Mouse (Mus musculus) c-Kit-negative CD71-positive TER-119-positive erythroid progenitor cells, embryonic 14.5 days (primary cell): ENCODE data around the gene Sfxn5.

Experiments used
- DNase-seq: peaks from one replicate; pipeline ENCODE4 v3.0.0-alpha.2; 2013; ENCODE audit warnings: low read depth, low spot score

The Sfxn5 gene

DNA sequence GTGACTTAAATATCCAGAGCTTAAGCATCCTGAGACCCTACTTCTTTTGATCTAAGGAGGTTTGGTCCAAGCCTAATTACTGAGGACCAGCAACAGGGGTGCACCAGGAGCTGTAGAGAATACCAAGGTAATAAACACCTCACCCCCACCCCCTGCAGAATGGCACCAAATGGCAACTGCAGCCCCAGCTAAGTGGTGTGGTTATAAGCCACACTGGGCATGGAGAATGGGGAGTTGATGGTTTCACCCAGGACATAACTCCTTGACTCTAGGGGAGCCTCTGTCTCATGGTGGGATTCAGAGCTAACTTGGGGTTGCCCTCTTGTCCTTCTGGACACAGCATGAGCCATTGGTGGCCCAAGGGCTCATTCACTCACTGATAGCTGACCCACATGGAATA is 1.0 kb upstream of the Sfxn5 start:
- DNase-seq = no peak

DNA sequence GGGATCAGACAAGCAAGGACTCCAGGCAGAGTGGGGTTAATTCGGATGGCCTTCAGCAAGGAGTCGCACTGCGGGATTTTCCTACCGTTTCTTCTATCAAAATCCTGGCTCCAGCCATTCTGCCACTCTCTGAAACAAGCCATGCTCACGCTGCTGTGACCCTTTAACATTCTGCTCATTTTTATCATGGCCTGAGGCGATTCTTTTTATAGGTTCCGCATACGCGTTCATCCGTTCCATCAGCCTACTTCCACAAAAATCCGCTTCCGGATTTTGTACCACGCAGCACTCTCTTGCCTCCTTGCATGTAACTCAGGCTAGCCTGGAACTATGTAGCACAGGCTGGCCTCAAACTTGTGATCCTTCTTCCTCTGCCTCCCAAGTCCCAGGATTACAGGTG is 510 bp upstream of the Sfxn5 start:
- no peak for DNase-seq

DNA sequence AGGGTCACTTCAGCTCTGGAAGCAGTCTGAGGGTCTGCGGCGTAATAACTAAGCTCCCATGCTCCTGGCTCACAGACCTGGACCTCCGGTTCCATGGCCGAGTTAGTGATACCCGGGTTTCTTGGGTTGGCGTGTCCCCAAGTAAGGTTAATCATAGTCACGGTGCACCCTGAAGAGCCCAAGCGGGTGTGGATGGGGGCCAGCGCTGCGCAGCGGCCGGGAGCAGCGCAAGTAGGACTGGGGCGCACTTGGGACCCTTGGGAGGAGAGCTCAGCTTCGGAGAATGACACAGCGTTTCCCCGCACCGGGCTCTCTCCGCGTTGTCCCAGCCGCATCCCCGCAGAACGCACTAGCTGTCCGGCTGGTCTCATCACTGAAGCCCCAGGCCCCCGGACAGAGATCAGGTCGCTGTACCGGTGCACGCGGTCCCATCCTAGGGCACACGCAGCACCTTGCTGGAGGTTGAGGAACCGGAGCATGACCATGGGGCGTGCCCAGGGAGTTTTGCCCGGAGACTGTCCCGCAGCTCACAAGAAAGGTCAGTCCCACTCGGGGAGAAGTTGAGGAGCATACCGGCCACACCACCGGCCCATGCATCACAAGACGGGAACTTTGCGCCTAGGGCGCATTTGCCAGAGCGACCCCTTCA is 747 bp downstream of the Sfxn5 start:
- no peak for DNase-seq

DNA sequence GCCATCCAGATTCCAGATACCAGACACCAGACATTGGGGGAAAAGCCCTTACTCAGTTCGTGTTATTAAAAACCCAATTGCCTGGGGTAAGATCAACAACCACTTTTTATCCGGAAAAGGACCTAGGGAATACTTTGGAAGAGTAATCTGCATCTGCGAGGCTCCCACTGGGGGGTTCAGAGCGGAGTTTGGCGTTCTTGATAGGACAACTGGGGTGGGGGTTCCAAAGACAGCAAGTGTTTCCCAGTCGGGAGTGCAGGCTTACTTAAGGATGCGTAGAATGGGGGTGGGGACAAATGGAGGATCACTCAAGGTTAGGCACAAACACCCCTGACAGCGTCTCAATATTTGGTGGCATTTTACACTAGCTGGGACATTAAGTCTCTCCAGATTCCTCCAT is 1.5 kb downstream of the Sfxn5 start:
- no peak for DNase-seq

DNA sequence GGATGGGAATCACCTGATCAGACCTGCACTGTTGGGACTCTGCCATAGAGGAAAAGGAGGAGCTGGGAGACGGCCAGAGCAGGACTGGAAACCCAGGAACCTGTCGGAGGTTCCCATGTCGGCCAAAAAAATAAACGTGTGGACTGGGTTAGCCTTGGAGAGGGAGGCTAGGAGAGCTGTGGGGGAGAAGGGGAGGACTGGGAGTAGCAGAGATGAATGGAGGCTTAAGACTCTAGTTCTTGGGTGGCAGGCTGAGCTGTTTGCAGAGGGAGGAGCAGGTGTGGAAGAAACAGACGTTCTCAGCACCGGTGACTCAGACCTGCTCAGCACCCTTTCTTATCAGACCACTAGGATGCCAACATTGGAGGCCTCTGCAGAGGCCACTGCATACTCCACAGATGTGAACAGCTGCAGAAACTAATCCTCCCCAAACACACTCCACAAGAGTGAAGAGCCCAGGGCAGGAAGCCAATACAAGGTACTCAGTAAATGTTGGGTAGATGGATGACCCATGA is 1.9 kb downstream of the Sfxn5 start:
- DNase-seq = no peak

DNA sequence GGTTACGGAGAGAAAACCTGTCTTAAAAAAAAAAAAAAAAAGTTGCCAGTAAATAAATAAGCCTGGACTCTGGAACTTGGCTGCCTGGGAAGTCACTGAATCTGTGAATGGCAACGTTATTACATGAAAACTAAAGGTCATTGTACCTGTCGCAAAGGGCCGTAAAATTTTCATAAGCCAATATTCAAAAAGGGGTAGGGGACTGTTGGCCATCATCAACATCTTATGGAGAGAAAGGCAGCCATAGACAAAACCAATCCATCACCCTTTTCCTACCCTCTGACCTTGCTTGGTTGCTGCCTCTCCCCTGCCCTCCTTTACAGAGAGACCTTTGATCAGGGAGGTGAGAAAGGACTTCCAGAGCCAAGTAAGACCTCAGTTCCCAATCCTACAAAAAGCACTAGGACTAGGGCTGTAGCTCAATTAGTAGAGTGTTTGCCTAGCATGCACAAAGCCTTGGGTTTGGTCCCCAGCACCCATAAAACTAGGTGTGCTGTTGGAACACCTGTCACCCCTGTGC is 3.5 kb downstream of the Sfxn5 start:
- no peak for DNase-seq

DNA sequence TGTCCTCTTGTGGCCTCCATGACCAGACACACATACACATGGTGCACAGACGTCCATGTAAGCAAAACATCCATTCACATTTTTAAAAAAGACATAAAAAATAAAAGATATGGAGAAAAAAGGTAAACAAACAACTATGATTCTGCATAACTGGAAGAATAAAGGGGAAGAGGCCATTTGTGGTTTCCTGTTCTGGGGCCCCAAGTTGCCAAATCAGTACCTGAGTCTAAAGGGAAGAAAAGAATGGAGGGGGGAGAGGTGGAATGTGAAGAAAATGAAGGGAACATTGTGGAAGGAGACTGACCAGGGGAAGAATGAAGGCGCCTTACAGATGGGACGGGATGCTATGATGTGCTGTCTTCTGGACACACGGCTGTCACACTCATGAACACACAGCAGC is 6.7 kb downstream of the Sfxn5 start:
- DNase-seq = no peak

DNA sequence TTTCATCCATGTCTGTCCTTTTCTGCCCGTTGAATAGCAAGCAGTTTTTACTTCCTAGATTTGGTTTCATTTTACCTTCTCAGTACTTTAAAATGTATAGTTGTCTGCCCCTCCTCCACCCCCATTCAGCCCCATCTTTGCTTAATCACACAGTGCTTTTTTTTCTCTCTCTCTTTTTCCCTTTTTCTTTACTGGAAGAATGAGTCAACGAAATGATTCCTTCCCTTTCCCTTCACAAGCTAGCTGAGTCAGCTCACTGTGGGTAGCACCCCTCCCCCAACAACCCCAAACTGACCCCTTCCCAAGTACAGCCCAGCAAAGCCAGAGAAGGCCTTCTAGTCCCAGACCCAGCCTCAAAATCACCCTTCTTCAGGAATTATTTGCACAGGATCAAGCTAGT is 8.1 kb downstream of the Sfxn5 start:
- DNase-seq = no peak

DNA sequence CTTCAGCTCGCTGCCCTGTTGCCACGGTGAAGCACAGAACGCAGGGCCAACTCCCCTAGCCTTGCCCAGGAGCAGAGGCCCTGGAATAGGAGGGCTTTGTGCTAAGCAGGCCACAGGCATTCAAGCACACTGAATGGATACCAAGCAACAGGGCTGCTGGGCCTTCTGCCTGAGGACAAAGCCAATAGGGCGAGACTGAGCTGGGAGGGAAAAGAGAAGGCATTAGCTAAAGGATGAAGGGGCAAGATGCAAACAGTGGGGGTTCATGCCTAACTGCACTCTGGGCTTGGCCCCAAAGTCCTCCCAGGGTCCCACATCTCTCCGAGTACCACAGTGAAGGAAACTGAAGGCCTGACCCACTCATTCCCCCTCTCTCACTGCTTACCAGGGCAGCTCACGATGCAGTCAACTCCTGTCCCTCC is 12.8 kb downstream of the Sfxn5 start:
- DNase-seq = no peak

DNA sequence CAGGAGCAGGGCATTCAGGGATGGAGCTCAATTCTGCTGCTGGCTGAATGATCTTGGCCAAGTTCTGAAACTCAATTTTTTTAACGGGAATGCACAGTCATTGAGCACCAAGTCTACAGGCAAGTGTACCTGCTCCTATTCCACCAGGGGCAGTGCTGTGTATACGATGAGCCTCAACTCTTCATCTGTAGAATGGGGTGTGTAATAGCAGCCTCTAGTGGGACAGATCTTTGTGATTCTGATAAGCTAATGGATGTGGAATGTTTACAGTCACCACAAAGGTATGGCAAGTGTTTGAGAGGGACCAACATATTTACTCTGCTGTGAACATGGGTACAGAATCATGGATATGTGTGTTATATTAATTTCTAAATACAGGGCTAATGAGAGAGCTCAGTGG is 17.0 kb downstream of the Sfxn5 start:
- no peak for DNase-seq

DNA sequence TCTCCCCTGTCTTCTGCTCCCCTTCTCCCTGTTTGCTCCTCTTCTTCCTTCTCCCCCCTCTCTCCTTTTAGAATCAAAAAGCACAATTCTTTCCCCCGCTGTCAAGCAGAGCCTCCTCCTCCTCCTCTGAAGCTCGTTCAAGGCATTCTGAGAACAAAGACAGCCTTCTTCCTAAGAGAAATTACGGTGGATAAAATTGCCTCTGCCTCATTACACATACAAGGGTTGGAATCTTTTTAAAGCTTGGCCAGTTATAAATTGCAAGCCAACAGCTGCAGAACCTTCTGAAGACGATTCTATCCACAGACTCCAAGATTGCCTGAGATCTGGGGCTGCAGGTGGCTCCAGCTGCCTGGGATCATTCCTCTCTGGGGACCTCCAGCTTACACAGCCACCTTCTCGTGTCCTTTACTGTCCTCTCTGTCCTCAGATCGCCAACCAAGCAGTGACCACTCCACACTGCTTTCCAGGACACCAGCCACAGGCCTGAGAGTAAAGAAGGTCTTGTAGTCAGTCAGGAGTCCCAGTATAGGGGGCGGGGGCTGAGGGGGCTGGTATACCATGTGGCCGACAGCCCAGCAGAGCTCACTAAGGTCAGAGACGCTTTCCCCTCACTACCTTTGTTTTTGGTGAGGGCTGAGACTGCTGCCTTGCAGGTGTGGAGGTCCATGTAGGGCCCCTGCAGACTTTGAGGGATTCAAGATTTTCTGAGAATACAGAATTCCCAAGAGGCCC is 19.0 kb downstream of the Sfxn5 start:
- no peak for DNase-seq

DNA sequence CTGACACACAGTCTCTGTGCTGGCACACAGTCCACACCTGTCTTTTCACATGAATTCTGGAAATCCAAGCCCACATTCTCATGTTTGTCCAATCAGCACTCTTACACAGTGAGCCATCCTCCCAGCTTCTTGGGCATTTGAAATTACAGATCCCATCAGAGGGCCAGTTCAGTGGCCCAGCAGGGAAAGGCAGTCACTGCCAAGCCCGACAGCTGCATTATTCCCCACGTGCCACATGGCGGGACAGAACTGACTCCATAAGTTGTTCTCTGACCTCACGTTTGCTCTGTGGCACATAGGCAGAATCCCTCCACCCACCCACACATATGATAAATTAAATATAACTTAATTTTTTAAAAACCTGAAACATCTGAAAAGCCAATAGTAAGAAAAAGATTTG is 25.3 kb downstream of the Sfxn5 start:
- no peak for DNase-seq

DNA sequence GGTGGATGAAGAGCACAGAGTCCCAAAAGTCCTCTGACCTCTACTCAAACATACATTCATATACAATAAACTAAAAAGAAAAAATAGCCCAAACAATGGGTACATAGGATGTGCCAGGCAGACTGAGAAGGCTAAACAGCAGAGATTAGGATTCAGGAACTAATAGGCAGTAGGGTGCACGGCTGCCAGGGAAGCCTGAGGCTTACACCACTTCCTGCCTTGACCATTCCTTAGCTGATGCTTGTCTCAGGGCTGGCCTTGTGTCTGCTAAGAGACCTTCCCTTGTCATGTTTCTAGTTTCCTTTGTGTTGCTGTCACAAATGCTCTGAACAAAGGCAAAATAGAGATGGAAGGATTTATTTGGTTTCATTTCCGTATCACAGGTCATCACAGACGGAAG is 26.8 kb downstream of the Sfxn5 start:
- DNase-seq = no peak

DNA sequence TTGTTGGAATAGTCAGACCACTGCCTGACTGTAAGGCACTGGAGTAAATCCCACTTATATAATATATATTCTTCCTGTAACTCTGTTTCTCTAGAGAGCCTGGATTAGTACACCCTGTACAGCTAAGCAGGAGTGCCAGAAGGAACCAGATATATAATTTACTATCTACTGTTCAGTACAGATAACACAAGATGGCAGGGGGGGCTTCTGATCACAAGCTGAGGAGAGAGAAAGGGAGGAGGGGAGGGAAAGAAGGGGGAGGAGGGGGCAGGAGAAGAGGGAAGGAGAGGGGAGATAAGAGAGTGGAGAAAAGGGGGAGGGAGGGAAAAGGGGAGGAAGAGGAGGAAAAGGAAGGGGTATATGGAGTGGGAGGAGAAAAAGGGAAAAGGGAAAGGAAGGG is 27.4 kb downstream of the Sfxn5 start:
- DNase-seq = no peak

DNA sequence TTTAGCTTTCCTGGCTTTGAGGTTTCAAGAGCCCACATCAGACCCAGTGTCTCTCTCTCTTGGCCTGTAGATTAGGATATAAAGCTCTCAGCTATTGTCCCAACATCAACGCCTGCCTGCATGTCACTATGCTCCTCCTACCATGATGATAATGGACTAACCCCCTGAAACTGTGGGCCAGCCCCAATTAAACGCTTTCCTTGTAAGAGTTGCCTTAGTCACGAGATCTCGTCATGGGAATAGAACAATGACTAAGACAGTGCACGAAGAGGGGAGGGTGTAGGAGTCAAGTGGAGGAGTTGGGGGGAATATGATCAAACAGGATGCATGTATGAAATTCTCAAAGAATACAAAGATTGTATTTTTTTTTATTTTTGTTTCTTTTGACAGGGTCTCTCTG is 28.3 kb downstream of the Sfxn5 start:
- no peak for DNase-seq

DNA sequence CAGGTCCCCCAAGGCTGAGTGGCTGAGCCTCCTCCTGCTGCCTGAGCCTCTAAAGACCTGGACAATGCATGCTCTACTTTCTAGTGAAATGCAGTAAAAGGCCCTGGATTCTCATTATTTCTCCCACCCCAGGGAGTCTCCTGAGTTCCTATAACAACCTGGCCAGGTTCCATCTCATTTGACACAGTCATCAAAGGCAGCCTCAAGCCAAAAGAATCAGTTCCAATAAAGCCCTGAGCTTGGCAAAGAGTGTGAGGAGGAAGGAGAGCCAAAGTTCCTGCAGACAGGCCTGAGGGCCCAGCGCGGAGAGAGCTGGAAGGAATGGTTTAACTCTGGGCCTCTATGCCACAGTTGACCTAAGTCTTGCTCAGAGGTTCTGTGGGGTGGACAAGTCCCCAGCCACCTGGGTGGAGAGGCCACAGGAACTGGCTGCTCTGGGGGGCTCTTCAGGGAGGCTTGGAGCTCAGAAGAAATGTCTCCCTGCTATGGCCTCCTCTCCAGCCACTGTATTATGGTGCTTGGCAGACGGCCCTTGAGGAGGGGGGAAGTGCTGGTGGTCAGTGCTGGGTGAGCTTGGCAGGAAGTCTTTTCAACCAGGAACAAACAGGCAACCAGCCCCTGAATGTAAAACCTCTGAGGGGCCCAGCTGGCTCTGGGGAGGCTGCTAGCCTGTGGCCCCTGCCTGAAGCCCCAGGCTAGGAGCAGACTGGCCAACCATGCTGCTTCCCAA is 30.7 kb downstream of the Sfxn5 start:
- DNase-seq = no peak

DNA sequence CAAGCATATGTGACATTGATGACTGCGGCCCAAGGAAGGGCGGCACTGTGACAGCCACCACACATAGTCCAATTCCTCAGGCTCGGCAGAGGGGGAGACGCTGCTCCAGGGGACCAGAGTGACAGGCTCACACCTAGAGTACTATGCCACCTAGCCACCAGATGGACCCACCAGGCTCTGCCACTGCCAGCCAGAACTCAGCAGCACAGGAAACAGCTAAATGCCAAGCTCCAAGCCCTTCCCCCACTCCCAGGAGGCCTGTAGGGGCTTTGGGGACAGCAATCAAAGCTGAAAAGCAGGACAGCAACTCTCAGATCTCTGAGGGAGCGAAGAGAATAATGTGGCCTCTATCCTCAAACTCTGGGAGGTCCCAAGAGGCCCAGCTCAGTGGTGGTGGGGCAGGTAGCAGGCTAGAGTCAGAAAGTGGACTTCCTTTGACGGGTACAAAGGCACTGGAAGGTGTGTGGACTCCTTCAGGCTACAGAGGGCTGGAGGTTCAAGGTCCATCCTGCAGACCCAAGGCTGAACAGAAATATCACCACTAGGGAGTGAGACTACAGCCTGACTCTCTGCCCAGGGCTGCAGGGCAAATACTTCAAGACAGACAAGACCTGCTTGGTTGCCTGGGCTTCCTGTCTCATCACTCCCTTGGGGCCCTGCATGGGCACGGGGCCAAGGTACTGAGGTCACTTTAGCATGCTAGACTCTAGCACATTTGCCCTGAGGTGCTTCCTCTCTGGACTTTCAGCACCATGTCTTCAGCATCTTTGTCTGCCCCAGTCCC is 37.6 kb downstream of the Sfxn5 start:
- no peak for DNase-seq

DNA sequence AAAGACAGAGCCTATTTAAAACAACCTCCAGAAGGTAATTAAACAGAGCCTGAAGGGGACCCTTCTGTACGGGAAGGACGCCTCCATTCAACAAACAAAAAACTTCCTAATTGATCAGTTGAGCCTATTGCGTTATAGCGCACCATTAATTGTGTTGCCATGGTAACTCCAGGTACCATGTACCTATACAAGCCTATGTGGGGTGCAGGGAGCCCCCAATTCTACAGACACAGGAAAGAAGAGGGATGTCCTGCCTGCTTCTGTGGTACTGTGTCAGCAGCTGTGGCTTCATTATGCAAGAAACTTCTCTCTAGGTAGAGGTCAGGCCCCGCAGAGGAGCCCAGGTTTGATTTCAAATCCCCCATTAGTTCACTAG is 39.2 kb downstream of the Sfxn5 start:
- DNase-seq = no peak

DNA sequence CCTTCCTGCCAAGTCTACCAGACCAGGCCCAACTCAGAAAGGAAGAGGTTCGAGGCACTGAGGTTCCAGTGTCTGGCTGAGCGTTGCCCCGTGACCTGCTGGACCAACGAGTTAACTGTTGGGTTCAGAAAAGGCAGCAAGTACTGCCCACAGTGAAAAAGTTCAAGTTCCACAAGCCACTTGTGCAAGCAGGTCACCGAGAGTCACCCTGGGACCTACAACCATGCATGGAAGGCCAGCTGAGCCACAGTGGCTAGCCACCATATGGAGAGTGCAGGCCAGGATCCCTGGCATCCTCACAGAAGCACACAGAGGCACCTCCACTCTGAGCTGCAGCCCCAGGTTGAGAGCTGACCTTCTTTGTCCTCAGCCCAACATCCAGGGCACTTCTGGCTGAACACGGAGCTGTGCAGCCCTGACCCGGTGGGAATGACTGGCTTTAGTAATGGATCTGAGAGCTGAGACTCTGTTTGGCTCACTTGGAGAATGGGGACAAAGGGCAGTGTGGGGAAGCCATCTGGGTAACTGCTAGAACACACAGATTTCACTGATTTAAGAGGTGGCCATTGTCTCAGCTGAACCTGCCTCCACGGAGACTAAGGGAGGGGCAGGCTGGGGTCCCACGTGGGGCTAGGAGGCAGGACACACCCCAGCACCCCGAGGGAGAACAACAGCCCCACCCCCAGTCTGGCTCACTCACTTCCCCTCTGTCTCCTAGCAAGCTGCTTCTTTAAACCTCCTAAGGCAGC is 39.8 kb downstream of the Sfxn5 start:
- no peak for DNase-seq

DNA sequence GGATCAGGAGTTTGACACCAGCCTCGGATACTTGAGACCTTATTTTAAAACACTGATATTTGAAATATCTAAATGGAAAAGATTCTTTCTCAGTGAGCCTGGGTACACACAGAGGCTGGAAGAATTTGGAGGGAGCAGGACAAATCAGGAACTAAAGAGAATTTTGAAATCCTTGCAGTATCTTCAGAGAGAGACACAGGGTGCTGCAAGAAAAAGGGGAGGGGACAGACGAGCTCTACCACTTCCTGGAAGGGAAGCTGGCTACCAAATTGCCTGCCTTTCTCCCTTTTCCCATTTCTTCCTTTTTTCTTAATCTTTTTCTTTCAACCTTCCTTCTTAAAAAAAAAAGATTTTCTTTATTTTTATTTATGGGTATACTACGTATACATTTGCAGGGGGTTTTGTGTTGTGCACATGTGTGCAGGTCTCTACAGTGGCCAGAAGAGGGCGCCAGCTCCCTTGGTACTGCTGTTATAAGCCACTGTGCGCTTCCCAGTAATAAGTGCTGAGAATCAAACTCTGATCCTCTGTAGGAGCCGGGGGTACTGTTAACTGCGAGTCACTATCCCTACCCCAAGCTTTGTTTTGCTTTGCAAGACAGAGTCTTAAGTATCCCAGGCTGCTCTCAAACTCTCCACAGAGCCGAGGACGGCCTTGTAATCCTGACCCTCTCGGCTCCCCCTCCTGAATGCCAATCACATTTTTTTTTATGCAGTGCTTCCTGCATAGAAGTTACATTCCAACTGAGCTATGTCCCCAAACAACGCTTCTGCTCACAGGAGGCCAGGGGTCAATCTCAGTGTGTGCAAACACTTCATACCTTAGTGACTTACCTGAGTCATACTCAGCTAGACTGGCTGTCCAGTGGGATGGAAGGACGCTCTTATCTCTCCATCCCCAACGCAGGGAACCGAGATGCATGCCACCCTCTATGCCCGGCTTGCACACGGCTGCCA is 42.1 kb downstream of the Sfxn5 start:
- DNase-seq = no peak
